Mouse (Mus musculus) telencephalon, adult 2 months (tissue): Measurements from ENCODE around the gene Adck1.
"Not testable (repeated sequence)": the region's sequence is repeated elsewhere in the genome, so short reads cannot be mapped to it uniquely, and the experiment has no call there.

Source experiments
- DNase-seq: peaks from one replicate; pipeline ENCODE4 v3.0.0-alpha.2; 2011; ENCODE audit warnings: low read depth, low spot score

Adck1 gene

DNA sequence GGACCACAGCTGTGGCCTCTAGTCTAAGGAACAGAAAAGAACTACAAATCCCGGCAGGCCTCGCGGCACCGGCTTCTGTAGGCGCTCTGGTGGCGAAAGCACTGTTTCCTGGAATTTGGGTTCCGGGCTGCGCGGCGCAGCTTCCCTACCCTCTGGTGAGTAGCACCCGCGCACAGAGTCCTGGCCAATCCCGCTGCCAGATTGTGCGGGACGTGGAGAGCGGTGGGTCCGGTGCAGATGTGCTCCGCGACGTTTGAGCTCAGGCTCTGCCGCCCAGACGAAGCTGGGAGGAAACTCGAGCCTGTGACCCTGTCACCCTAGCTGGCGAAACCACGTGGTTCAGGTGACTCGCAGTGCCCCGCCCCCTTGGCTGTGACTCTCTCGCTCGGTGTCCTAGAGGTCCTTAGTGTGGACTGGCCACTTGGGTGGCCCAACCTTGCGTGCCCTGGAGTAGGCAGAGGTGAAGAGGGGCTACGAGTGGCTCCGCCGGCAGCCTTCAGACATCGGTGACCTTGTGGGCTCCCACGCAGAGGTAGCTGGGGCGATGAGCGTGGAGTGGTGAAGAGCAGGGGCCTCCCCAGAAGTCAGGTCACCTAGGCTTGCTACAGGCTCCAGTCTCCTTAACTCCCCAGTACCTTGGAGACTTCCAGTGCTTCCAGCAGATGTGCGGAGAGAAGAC is at the start of gene Adck1:
Gene Adck1 (plus strand): TSS at position 114 of the 679 bp plus-strand sequence.
- peak; percentile 92 for DNase-seq

DNA sequence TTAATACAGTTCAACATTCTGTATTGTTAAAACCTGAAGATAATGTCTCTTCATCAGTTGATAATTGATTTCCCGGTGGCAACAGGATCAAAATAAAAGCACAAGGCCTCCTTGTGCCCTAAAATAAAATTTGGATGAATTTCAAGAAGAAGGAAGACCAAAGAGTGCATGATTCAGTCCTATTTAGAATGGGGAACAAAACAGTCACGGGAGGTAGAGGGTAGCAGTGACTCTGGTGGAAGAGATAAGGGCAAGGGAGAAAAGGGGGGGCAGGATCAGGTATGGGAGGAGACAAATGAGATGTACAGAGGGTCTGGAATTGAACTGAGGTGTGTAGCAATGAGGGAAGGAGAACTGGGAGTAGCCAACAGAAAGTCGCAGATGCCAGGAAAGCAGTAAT is 45.8 kb upstream of the Adck1 start:
- DNase-seq, result no peak

DNA sequence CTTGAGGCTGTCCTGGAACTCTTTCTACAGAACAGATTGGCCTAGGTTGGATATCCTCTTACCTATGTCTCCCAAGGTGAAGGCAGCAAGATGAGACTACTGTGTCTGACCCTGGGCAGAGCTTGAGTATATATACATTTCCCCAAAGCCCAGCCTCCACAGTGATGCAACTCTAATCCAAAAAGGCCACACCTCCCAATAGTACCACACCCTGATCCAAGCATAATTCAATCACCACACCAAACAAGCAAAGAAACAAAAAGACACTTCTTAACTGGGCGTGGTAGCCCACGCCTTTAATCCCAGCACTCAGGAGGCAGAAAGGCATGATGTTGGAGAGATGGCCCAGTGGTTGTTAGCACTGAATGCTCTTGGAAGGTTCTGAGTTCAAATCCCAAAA is 36.4 kb upstream of the Adck1 start, which contains the start of gene Gm5039:
Gene Gm5039 (minus strand): TSS at position 101 of the 400 bp plus-strand sequence.
- DNase-seq, result not testable (repeated sequence)

DNA sequence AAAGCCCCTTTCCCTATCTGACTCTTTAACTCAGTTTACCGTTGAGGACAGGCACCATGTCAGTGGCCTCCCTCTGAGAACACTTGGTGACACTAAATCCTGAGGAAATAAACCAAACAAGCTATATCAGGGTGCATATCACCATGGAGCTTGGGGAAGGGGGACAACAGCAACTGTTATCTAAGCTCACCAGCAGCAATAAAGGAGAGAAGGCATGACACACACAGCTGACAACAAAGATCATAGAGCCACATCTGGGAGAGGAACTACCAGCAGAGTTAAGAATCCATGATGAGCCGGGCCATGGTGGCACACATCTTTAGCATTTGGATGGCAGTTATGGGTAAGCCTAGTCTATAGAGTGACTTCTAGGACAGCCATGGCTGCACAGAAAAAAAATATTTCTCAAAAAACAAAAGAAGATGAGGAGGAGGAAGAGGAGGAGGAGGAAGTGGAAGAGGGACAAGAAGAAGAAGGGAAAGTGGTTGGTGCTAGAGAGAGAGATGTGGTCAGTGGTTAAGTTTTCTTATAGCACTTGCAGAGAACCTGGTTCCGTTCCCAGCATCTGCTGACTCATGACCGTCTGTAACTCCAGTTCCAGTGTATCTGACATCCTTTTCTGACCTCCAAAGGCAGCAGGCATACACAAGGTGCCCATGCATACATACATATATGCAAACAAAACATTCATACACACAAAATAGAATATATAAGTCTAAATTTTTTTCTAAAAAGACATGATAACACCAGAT is 23.5 kb upstream of the Adck1 start:
- DNase-seq, result not testable (repeated sequence)

DNA sequence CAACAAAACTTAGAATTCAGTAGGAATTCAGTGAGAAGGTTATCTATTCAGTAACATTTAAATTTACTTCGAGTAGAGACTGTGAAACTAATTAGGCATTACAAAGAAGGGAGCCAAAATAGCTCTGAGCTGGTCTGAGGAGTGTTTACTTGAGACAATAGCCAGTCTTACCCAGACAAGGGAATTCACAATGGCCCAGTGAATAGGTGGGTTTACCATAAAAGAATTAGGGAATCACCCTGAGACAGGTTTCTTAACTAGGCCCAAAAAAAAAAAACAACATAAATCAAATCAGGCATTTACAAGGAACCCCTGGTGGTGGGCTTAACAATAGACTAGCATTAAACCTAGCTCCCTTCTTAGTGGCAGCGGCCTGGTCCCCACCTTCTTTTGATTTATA is 19.1 kb upstream of the Adck1 start:
- not testable (repeated sequence) for DNase-seq

DNA sequence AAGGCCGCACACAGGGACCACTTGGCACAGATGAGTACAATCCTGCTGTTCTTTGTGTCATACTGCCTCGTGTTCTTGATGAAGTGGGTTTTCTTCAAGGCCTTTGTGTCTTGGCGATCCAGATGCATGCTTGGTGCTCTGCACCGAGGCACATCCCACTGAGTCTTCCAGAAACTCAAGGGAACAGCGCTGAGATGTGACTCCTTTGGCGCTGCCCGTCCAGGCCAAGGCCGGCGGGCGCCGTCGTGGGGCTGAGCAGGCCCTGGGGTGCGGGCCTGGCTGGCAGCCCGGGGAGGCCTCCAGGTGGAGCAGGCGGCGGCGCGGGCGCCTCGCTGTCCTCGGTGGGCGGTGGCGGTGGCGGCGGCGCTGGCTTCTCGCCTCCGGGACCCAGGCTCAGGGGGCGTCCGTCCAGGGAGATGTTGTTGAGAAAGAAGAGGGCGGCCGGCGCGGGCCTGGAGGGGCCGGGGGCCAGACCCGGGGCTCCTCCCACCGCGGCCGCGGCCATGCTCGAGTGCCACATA is 6.1 kb upstream of the Adck1 start:
- DNase-seq, result no peak

DNA sequence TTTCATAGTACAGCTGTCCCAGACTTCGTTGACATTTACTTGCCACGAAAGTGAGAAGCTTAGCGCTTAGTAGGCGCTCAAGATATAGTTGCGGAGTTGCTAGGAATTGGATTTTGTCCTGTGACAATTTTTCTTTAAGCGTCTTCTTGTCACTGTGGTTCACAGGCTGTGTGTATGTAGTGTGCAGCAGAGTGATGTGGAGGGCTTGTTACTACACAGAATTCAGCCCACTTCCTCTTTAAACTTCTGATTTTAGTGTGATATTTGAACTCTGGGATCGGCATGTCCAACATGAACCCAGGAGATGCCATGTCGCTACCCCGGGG is 729 bp downstream of the Adck1 start:
- no peak for DNase-seq

DNA sequence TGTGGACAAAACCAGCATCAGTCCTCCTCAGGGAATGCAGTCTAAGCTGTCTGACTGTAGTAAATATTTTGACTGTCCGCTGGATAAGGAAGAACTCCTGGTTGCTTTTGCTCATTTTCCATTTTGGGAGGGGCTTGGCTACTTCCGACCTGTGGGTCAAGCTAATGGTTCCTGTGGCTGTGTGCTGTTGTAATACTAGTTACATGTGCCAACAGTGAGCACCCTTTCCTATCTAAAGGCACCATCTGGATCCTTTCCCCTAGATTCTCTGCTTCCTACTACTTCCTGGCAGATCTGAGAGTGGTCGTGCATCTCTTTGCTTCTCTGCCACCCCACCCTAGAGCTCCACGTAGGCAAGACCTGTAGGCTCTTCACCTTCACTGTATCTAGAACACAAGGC is 7.3 kb downstream of the Adck1 start:
- DNase-seq, result no peak

DNA sequence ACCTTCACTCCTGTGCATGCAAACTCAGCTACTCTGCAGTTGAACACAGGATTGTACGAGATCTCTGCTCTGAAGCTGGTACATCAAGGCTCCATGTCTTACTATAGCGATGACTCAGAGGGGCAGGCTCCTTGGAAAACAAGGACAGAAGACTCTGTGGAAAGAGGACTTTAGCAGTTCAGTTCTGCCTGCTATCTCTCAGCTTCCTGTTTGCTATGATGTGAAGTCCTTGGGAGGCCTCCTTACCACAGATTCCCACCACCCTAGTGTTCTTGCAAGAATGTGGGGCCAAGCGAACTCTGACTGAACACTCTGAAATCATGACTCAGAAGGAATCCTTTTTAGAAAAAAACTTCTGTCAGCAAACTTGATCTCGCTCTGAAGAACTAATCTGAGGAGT is 8.3 kb downstream of the Adck1 start:
- no peak for DNase-seq

DNA sequence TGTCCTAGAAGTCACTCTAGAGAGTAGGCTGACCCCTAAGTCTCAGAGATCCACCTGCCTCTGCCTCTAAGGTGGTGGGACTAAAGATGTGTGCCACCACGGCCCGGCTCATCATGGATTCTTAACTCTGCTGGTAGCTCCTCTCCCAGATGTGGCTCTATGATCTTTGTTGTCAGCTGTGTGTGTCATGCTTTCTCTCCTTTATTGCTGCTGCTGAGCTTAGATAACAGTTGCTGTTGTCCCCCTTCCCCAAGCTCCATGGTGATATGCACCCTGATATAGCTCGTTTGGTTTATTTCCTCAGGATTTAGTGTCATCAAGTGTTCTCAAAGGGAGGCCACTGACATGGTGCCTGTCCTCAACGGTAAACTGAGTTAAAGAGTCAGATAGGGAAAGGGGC is 9.3 kb downstream of the Adck1 start:
- not testable (repeated sequence) for DNase-seq

DNA sequence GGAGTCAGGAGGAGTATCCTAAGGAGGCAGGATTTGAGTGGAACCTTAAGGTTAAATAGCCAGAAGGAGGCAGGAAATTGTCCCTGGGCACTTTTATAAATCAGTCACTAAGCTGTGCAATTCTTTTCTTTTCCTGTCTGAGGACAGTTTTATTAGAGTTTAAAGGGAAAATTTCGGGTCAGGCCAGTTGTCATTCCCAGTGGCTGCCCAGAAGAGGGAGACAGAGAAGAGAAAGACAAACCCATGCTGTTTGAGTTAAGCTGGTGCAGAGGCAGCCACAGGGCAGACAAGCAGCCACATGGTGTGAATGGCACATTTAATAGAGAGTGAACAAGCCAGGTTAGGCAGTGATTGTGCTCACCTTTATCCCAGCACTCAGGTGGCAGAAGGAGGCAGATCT is 10.0 kb downstream of the Adck1 start:
- not testable (repeated sequence) for DNase-seq

DNA sequence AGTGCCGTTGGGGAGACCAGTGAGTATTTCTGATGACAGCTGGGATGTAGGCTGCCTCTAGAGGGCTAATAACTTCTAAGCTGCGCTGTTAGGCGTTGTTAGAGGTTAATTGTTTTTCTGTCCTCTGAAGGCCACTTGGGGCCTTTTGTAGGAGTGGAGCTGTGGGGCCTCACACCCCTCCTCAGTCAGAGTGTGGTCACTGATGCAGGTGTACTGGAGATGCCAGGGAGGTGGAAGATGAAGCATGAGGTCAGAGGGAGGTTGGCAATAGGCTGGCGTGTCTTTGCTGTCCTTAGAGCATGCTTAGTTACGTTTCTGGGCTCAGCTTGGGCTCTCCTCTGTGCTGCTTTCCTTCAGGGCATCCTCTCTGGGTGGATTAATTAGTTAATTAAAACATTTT is 11.7 kb downstream of the Adck1 start:
- DNase-seq, result no peak

DNA sequence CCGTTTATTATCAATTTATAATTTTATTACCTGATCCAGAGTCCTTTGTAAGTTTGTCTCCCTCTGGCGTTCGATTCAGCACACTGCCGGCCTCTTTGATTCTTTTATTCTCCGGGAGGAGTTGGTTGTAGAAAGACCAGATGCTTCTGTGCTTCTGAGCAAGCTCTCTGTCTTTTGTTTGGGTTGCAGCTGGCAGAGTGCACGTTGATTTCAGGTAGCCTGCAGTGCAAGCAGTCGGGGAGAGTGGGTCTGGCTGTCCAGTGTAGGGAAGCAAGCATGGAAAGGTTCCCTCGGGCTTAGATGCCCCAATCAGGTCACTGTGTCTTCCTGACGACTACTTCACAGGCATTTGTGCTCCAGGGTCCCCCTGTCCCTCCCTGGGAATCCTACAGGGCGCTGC is 16.5 kb downstream of the Adck1 start:
- DNase-seq, result no peak

DNA sequence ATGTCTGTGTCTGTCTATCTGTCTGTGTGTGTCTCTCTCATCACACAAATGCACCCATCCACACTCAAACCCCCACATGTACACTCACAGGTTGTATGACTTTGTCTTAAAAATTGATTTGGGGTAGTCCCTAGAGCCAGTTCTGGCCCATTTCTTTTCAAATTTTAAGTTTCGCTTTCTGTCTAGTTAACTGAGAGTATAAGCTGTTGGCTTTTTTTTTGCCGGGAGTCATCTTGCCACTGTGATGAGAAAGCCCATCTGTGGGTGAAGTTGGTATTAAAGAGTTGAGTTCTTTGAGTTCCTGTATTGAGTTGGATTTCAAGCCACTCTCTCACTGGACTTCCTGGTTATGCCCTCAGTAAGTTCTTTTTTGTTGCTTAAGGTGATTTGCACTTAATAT is 17.9 kb downstream of the Adck1 start:
- no peak for DNase-seq

DNA sequence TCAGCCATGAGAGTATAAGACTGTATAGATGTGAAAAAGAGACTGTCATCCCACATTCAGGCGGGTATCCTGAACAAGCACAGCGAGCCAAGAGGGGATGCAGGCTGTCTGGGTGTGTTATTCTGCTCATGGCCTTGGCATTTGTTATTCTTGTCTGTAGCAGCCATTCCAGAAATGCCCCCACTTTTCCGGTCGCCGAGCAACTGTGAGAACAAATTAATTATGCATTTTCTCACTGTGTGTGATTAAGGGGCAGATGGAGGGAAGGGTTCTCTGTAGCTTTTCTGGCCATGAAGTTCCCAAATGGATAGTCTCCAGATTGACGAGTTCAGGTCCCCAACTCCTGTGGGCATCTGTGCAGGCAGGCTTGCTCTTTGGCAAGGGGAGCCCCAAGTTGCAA is 28.5 kb downstream of the Adck1 start:
- DNase-seq, result peak; percentile 42

DNA sequence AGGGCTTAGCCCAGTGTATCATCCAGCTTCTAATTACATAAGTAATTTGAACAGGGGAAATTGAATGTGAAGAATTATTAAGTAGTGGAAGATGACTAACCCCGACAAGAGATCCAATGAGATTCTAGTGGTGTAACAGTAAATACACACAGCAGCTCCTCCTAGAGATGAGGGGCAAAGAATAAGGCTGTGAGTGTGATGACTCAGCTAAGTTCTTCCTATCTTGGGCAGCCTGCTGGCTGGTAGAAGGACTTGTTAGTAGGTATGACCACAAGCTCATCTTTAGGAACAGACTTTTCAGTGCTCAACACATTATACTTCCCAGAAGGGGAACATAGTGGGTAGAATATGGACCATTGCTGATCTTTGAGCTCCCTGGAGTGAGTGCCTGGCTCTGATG is 38.3 kb downstream of the Adck1 start:
- DNase-seq, result no peak

DNA sequence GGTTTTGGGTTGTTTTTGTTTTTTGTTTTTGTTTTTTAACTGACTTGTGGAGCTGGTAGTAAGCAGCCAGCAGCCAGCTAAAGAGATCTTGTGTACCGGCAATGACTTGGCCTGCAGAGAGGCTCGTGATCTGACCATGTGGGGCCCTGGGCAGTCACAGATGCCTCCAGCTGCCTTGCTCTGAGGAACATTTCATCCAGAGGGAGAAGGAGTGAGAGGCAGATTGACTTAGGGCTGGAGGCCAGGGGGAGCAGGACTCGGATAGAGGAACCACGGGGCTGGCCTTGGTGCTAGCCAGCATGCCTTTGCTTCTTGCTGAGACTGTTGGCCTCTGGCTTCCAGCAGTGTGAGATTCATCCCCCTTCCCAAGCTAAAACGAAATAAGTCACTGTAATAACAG is 43.2 kb downstream of the Adck1 start:
- DNase-seq, result no peak

DNA sequence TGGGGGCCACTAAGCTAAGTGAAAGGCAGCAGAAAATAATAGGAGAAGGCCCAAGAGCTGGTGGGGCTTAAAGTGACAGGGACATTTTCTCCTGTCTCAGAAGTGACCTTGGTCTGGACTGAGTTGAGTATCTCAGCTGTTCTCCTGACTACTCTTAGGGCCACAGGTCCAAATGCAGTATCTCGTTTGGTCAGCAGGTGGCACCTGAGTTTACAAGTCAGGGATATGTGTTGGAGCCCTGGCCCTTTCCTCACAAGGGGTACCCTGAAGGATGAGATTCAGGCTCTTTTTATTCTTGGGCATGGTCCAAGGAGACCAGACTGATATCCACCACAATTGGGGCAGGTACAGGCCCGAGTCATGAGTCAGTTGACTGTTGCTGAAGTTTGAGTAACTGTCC is 44.8 kb downstream of the Adck1 start:
- DNase-seq, result peak; percentile 40

DNA sequence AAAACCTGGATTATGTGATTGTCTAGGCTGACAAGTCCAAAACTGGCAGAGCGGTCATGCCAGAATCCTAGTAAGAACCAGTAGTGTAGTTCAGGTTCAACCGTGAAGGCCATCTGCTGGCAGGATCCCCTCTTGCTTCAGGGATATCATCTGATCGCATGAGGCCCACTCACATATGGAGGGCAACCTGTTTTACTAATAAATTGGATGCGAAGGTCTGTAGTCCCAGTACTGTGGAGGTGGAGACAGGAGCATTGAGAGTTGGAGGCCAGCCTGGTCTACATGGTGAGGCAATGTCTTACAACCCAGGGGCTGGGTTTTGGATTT is 47.6 kb downstream of the Adck1 start:
- no peak for DNase-seq

DNA sequence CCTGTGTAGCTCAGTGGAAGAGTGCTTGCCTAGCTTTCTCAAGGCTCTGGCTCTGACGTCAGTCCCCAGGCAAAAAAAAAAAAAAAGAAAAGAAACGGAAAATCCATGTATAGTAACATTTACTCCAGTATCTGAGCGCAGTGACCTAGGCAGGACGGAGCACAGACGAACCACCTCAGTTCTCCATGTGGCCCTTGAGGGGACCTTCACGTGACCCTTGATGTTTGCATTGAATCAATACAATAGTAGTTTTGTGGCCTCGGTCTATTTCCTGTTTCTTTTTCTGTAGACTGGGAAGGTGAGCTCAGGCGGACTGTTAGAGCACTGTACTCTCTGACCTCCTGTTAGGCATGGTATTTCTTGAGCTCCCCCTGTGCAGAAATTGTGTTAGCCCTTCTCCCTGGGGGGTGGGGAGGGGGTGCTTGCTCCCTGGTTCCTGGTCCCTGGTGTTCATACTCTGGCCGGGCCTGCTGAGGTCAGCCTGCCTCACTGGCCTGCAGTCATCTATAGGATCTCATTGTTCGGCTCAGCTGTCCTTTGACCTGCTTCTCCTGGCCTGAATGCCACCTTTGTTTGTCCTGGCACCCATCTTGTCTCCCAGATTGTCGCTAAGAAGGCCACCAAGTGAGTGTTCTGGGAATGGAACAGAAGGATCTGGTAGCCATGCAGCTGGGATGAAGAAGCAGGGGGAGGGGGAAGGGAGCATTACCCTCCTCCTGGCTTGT is 48.1 kb downstream of the Adck1 start:
- DNase-seq, result no peak

DNA sequence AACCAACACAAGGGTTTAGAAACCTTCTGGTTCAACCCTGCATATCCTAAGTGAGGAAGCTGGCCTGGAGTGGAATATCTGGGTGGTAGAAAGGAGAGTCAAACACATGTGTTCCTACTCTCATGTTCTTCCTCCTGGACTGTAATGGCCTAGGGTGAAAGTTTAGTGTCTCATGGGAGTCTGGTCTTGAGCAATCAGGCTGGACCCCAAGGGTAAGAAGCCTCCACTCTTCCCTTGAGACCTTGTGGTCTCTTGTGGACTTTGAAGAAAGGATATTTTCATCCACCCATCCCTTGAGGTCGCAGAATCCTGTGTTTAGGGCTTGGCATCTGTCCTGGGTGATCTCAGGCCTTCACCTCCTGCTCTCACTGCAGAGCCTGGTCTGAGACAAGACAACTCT is 52.9 kb downstream of the Adck1 start:
- no peak for DNase-seq

DNA sequence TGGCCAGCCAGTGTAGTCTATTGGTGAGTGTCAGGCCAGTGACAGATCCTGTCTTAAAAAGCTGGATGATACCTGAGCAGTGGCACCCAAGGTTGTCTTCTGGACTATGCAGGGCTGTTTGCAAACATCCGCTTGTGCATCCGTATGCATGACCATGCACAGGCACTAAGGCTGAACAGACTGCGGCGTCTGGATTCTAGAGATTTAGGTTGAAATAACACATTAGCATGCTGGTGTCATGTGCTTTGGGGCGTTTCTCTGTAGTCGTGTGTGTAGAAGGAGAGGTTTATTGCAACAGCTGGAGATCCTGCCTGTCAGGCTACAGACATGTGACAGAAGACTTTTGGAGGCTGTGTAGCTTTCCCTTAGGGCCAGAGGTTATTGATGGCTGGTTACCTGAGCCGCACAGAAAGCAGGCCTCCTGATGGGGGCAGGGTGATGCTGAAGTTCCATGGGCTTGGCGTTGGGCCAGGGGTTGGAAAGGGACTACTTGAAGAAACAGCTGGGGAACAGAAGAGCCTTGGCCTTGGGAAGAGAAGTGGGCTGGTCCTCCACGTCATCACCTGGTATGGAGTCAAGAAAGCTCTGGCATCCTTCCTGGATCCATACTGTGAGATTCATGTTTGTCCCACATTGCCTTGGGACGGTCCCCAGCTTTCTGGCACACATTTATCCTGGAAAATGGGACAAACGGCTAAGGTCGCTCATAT is 59.7 kb downstream of the Adck1 start:
- no peak for DNase-seq
